Mouse (Mus musculus) mesoderm, embryonic 11.5 days (tissue): ENCODE data around the gene Adamts4.

Experiments
- DNase-seq: peaks from one replicate; pipeline ENCODE4 v3.0.0-alpha.2; 2012; ENCODE audit warnings: low read depth, low spot score

Adamts4 gene

GRCm38 (mm10) chr1:171278436-171278835 is 28.2 kb downstream of the Adamts4 start:
- DNase-seq, result no peak

- DNase-seq, result no peak
Observed at GRCm38 (mm10) chr1:171279012-171279705, 28.9 kb downstream of the Adamts4 start.

- no peak for DNase-seq
Observed at GRCm38 (mm10) chr1:171279721-171280120, 29.5 kb downstream of the Adamts4 start.

DNA sequence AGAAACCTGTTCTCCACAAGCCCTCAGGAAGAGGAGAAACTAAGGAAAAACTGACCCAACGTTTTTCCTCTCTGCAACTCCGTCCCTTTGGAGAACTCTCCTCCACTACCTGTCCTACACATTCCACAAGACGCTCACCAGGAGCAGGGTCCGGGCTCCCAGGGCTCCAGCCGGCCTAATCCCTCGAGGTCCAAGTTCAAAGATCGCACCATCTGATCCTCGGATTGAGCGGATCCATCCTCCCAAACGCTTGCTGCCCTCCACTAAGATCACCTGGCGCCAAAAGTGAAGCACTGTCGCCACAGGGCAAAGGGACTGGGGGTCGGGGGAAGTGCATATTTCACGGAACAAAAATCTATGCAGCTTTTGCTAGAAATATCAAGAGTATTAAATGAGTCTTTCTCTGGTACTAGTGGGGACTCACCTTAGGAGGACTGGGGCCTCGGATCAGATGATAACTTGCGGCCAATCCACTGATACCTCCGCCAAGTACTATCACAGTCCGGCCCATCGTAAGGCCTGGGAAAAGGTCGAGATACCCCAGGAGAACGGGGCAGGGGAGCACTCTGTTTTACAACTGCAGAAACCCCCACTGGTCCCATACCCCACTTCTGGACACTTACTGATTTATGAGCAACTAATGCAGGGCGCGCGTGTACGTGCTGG is 30.2 kb downstream of the Adamts4 start:
- no peak for DNase-seq

GRCm38 (mm10) chr1:171280916-171281527 is 30.8 kb downstream of the Adamts4 start, which contains the start of gene Ppox:
TSS of gene Ppox (minus strand) at chr1:171281186.
- peak; percentile 96 for DNase-seq

DNA sequence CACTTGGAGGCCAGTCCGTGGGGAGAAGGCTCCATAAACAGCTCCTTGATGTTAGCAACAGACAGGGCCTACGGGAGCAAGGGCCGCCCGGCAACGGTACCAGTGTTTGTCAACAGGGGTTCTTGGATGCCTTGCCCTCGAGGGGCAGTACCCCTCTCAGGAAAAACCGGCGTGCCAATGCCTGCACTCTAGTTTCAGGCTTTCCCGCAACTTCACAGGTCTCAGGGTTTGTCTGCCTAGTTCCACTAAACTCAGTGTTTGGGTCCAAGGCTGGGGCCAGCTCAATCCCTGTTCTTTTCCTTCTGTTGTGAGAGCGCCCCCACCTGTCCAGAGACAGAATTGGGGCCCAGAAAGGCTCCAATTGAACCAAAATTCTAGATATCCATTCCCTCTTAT is 31.3 kb downstream of the Adamts4 start:
- DNase-seq, result peak; percentile 78

- DNase-seq, result no peak
Observed at GRCm38 (mm10) chr1:171282086-171282805, 32.0 kb downstream of the Adamts4 start.

DNA sequence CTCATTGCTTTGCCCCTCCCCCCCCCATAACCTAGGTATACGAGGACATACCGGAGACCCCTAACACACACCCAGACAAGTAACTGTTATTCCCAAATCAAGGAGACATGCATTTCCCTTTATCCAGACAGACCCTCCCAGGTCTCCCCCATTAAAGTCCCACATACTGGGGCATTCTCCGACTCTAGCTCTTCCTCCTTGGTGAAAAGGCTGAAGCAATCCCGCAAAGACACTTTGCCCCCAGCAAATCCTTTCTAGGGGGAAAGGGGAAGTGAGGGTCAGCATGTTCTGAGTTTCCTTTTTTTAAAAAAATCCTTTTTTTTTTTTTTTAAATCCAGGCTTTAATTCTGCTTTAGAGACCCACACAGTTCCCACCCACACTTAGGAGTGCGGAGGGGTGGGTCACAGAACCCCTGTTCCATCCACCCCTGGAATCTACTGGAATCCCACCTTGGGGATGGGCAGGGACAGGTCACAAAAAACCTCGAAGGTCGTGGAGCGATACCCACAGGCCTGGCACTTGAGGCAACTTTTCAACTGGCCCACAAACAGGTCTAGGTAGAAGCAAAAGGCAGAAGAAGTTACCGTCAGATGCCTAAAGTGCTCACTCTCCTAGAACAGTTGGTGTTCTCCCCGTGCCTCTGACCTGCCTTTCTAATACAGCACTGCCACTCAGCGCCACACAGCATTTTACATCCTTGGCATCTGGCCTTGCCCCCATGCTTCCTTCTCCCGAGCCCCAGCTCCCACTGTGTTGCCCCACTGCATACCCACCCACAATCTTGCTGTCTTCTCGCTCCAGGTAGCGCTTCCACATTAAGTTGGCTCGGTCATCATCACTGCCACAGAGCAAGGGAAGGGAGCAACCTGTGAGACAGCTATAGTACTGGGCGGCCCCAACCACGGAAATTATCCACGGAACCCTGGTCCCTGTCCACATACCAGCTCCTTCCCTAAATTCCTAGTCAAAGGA is 33.3 kb downstream of the Adamts4 start:
- no peak for DNase-seq

DNA sequence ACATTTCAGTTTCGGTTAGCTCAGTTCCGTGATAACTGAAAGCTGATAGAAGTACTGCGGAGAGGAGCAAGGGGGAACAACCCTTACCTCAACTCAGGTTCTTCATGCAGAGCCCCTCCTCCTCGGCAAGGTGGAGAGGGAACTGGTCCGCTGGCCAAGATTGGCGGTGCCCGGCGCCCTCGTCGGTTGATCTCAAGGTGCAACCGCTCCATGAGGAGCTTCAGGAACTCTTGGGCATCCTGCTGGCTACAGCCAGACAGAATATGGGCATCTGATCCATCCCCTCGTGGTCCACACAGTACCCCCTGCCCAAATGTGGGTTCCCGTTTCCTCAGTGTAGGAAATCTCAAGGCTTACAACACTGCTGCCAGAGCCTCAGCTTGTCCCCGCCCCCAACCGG is 34.3 kb downstream of the Adamts4 start:
- no peak for DNase-seq

- DNase-seq, result no peak
Observed at GRCm38 (mm10) chr1:171285096-171285892, 35.1 kb downstream of the Adamts4 start.

DNA sequence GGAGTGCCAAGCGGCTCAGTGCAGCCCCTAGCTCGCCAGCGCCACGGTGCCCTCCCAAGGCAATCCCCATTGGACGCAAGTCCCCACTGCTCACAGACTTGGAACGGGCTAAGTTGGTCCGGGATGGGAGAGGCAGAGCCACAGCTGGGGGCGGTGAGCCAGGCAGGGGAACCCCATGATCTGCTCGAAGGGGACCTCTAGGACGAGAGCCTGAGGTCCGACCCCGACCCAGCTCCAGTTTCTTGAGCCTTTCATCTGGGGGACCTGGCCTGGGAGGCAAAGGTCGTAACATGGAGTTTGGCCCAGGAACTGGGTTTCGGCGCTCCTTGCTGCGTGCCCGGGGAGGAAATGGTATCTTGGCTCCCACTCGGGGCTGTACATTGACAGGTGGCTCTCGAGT is 36.3 kb downstream of the Adamts4 start:
- no peak for DNase-seq

DNA sequence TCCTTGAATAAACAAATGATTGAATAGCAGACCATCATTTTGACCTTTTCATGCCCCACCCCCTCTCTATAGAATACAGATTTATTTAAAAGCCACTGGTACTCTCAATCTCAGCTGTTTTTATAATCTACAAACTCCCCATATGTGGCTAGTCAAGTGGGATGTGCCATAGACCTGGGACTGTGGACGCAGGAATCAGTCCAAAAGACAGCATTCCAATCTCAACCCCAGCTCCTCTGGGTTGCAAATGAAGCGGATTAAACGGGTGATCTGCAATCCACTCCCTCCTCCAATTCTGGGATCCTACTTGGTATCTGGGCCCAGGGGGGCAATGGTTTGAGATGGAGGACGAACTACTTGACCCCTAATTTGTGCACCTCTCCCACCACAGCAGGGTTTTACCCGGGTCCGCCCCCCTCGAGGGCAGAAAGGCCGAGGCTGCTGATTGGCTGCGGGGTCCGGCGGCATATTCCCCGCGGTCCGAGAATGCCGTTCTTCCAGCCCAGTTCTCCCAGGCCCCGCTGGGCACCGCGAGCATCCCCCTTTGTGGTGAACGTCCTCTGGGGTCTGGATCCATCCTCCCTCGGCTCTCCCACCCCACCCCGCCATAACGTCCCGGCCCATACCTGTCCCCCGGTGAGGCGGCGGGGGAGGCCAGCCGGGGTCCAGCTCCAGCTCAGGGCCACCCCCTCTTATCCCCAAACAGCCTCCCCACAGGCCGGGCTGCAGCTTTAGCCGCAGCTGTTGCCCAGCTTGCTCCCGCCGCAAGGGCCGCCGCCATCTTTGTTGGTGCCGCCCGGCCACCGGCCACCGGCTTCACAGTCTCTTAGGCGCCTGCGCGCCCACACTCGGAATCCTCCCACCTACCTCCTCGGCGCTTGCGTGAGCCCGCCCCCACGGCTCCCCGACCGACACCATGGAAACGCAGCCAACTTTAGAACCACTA is 37.2 kb downstream of the Adamts4 start, which contains the start of gene Usp21:
Gene Usp21 (minus strand): TSS at position 856 of the 946 bp plus-strand sequence.
- peak; percentile 94 for DNase-seq

DNA sequence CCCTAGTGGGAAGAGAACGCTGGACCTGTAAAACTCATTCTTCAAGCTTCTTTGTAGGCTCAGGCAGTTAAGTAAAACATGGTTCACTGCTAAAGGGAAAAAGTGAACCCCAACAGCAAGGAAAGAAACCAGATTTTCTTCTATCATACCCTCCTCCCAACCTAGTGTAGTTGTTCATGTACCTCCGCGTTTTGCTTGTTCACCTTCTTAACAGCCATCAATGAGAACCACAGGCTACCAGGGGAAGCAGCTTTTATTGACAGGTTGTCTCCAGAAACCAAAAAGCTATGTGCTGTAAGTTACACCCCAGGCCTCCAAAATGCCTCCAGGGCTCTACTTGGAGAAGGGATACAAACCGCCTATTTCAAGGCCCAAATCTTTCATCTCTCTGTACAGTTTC is 38.1 kb downstream of the Adamts4 start:
- DNase-seq, result no peak

- no peak for DNase-seq
Observed at GRCm38 (mm10) chr1:171293351-171293750, 43.1 kb downstream of the Adamts4 start.

GRCm38 (mm10) chr1:171293906-171294297 is 43.7 kb downstream of the Adamts4 start:
- no peak for DNase-seq

- DNase-seq, result peak; percentile 86
Observed at GRCm38 (mm10) chr1:171294298-171295062, 44.3 kb downstream of the Adamts4 start, which contains the start of gene Ufc1. TSS of gene Ufc1 (minus strand) at chr1:171295024.

GRCm38 (mm10) chr1:171295063-171295402 is 44.8 kb downstream of the Adamts4 start:
- no peak for DNase-seq

GRCm38 (mm10) chr1:171298226-171298625 is 48.0 kb downstream of the Adamts4 start:
- no peak for DNase-seq
